Mouse (Mus musculus): ENCODE data around the gene Vti1a.

GRCm38 (mm10) chr19:55532681-55533080 is 216.6 kb downstream of the Vti1a start:
- TF ChIP-seq HCFC1 (IDR thresholded peaks at IDR 0.05; ENCODE audit: borderline replicate concordance, insufficient read depth, low read length) (no peak), ZNF384 (IDR thresholded peaks at IDR 0.05; ENCODE audit: low read depth, low read length) (no peak)

All from ES-E14 (cell line).